In genomic region chrX:19237738-19238261, GRCm38 (mm10) we compare ENCODE assay signal across 8 mouse cellular contexts.
DNase-seq lines count a peak whose midpoint lies in the region; ATAC-seq and TF ChIP-seq lines count a peak whose summit lies in the region.

No protein-coding gene starts in this region.

- peaks cover 44% of the 10 kb centered on the region for H3K27me3 ChIP-seq in Patski
- no peaks in the 10 kb centered on the region for H3K27me3 ChIP-seq in hindbrain, embryonic 16.5 days (replicated peaks; ENCODE audit: control insufficient read depth, insufficient read depth, low read length)

- H3K4me1 ChIP-seq in hindbrain, embryonic 16.5 days (ENCODE audit: control insufficient read depth, insufficient read depth, low read depth, low read length): no peaks in the 10 kb centered on the region

- peaks cover 8% of the 10 kb centered on the region; the same call in 1 of the 2 replicates for H3K79me2 ChIP-seq in macrophage (ENCODE audit: inconsistent target)

- H3K27ac ChIP-seq in hindbrain, embryonic 16.5 days (ENCODE audit: low read depth, low read length): no peak overlapping the region
- no peak overlapping the region for H3K27ac ChIP-seq in macrophage

- WGBS in hindbrain, embryonic 16.5 days: 5% methylated on average over 15 of the region's 26 CpGs
- 15% methylated on average over 13 of the region's 26 CpGs for WGBS in macrophage (ENCODE audit: missing documents)

- H3K36me3 ChIP-seq in hindbrain, embryonic 16.5 days (ENCODE audit: control insufficient read depth, insufficient read depth, low read length): no peaks in the 10 kb centered on the region
- no peaks in the 10 kb centered on the region for H3K36me3 ChIP-seq in macrophage (ENCODE audit: inconsistent target)

- peak overlapping the region; percentile 74 for H3K4me2 ChIP-seq in hindbrain, embryonic 16.5 days (ENCODE audit: low read length)

- H3K9ac ChIP-seq in hindbrain, embryonic 16.5 days (ENCODE audit: low read depth, low read length): peak overlapping the region; percentile 50

- peak overlapping the region; percentile 56 for H3K4me3 ChIP-seq in hindbrain, embryonic 16.5 days (ENCODE audit: low read length)
- peak overlapping the region; percentile 52 for H3K4me3 ChIP-seq in macrophage (ENCODE audit: inconsistent target)

- no peaks in the 10 kb centered on the region for H3K9me3 ChIP-seq in hindbrain, embryonic 16.5 days (ENCODE audit: control insufficient read depth, low read length)

- no peak for TF ChIP-seq CTCF in Patski (IDR thresholded peaks at IDR 0.05)

- POLR2A ChIA-PET in Patski (lab: Charles Lee): no interaction called here

- CTCF ChIA-PET in Patski (lab: Charles Lee): no interaction called here

- no peak for DNase-seq in Patski (ENCODE audit: low read depth, low spot score)
- peak; percentile 63 for DNase-seq in cerebellum, adult 9-10 months
- peak; percentile 5 to 17 for DNase-seq in frontal cortex, postnatal 14 days (ENCODE audit: low spot score in 2 of 2)
- DNase-seq in left cerebral cortex, adult 8-10 months (ENCODE audit: low spot score in 2 of 2): peak; percentile 17
- DNase-seq in right cerebral cortex, adult 18-20 months: peak; percentile 47
- DNase-seq in urinary bladder, postnatal 25 days (ENCODE audit: low spot score): peak; percentile 31

- in situ Hi-C loops in Patski (cut with MboI; ENCODE audit: low pct_unique_long_range_greater_than_20kb): loop anchor here (10.0 kb wide), 1 partner anchor 727 kb away; no protein-coding TSS in a partner anchor

- peak; percentile 95 for ATAC-seq in Patski
- ATAC-seq in hindbrain, embryonic 16.5 days: peak; percentile 96
